Mouse (Mus musculus) lung, postnatal 0 days (tissue): ENCODE measurements around the gene Sytl5.

Experiments used
- CTCF ChIP-seq: IDR thresholded peaks from 2 replicates; pipeline ENCODE4 v1.5.1; 2016; ENCODE audit warnings: antibody characterized with exemption, mild to moderate bottlenecking
- EP300 ChIP-seq: IDR thresholded peaks from 2 replicates; pipeline ENCODE4 v1.6.1; 2016; ENCODE audit warnings: antibody characterized with exemption, mild to moderate bottlenecking, control low read depth

GRCm38 (mm10) chrX:10000718-10001117 lies 115.3 kb downstream of the Sytl5 start:
- no peak for TF ChIP-seq CTCF
- no peak for TF ChIP-seq EP300
